Mouse (Mus musculus) adrenal gland, postnatal 36 days (tissue): ENCODE results near the gene Pip4k2c. TPM values are rescaled to one million over a fixed set of nuclear protein-coding genes. Genes with fewer than 3 reads are reported as not detected.
A peak's percentile ranks its signal among the peaks of the same experiment; 100 is the strongest.

Experiments
- DNase-seq, 2 experiments: peaks; one replicate each; pipeline ENCODE4 v3.0.0; 2021; ENCODE audit warnings: mixed read lengths in 1 of 2
- total RNA-seq, 2 experiments: library from RNA; stranded (reverse); gene quantifications; 2 replicates each; pipeline ENCODE4 v1.2.3; 2021

Pip4k2c gene
- total RNA-seq, 2 experiments from 2014 or later, result 39.2 to 48.1 TPM

DNA sequence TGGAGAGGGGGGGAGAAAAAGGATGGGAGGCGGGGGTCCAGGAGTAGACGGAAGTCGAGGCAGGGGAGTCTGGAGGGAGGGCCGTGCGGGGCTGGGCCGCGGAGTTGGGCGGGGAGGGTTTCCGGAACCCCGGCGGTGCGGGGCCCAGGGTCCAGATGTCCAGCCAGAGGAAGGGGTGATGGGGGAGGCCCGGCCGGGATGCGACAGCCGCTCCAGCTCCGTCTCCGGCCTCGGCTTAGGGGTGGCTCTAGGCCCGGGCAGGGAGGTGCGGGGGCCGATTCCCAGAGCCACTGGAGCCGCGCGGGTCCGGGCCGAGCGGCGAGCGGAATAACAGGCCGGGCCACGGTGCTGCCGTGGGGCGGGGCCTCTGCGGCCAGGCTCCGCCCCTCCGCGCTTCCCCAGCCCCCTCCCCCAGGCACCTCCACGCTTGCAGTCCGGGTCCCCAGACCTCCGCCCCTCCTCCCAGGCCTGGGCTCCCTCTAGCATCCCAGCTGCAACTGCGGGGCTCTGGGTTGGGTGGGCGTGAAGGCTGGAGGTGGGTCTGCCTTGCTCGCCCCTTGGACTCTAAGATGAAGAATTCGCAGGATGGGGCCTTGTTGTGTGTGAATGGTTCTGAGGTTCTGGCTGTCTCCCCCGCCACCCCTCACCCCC, 22.8 kb downstream of the Pip4k2c start:
- DNase-seq, result peak; percentile 62 to 82

- no peak for DNase-seq
Measured at GRCm38 (mm10) chr10:127188079-127188453, 23.3 kb downstream of the Pip4k2c start.

DNA sequence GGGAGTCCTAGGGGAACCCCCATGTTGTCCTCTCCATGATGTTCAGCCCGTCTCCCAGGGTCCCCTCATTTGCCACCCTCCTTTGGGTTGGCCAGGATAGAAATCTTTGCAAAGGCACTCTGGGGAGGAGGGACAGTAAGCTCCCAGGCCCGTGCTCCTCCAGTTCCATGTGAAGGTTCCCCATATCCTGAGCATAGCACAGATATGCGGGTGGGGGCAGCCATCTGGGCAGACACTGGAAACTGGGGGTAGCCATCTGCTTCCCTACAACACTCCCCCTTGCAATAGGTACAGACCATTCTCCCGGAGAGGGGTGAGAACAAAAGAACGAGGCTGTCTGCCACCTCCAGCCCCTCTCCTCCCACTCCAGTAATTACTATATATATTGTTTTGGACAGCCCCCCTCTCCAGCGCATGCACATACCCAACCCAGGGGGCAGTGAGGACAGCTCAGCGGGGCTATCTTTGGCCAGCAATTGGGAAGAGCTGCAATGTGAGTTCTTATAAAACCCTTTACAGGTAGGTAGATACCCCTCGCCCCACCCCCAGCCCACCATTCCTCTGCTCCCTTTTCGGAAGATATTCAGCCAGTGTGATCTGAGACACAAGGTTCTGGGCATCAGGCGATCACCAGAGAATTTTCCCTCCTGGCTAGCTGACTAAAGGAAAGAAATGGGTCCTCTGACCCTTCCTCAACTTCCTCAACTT, 23.9 kb downstream of the Pip4k2c start:
- DNase-seq, result no peak

- no peak for DNase-seq
Measured at GRCm38 (mm10) chr10:127186451-127186850, 24.9 kb downstream of the Pip4k2c start.

DNA sequence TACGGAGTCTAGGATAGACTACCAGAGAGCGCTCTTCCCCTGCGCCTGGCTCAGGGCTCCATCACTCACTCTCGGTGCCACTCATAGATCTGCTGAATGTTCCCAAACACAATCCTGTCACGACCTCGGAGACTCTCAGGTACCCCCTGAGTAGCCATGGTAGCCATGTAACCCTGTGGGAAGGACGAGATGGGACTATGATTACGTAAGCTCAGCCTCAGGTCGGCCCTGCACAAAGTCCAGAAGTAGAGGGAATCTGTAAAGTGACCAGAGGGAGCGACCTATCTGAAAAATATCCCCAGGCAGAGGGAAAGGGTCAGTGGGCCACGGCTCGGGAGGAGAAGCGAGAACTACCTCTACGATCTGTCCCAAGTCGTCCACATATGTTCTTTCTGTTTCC, 25.9 kb downstream of the Pip4k2c start:
- DNase-seq, result no peak

DNA sequence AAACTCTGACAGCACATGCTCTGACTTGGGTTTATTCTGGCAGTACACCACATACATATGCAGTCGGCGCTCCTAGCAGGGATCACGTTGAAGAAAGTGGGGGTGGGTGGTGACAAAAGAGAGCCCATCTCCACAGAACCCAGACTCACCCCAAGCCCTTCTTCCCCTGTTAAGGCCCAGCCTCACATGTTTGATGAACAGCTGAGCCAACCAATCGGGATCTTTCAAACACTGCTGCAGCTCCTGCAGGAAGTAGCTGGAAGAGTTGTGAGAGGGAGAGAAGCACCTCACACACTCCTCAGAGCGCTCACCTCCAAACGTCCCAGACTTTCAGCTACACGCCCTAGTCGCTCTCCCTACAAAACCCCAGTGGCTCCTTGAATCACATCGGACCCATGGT, 26.3 kb downstream of the Pip4k2c start:
- DNase-seq, result no peak

DNA sequence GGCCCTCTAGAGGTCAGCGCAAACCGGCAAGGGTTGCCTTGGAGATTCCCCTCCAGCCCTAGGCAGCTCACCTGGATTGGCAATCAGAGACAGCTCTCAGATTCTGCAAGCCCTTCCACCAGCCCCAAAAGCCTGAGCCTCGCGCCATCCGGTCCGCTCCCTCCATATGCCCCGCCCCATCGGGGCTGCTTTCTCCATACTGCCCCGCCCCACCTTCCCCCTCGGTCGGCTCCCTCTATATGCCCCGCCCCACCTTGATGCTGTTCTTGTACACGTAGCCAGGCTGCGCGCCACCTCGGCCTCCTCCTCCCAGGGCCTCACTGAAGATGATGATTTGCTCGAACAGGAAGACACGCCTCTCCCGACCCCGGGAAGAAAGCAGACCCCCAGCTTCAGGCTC, 27.6 kb downstream of the Pip4k2c start:
- no peak for DNase-seq

DNA sequence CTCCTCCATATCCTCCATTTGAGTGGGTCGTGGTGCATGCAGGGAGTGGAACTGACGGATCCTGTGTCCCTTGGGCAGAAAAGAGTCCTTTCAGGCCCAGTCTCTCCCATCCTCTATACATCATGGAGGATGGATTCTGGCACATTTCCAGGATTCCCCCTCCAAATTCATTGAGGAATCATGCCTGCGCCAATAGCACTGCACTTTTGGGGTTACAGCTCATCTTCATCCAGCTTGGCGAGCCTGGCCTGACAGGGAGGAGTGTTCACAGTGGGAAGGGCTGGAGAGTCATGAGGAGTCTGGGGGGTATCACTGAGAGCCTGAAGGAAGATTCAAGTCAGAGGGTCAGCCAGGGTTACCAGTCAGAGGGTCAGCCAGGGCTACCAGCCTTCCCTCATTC, 28.8 kb downstream of the Pip4k2c start:
- DNase-seq, result no peak

DNA sequence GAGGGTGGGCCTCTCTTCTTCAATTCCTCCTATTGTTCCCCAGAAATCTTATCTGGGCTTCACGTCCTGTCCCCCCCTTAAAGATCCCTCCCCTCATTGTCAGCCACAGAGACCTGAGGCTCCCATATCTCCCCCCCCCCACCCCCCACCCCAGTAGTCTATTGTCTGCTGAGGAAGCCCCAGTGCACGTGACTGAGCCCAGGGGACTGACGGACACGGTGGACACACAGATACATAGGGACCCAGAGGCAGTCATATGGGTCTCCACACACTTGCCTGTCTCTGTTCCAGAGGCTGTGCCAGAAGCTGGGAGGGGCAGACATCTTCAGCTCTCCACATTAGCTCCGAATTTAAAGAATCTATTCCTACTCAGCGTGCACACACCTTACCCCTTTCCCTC, 29.8 kb downstream of the Pip4k2c start:
- no peak for DNase-seq

DNA sequence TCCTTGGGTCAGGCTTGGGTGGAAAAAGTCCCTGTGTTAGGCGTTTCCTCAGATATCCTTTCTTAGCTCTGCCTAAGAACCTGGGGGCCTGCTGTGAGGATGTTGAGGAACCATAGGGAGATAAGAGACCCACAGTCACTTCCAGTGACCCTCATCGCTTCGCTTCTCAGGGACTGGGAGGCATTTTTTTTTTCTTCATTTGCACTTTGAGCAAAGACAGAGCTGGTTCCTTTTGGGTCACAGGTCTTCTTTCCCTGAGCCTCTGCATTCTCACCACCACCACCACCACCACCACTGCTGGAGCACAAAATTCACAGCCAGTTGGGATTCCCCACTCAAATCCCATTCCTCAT, 30.7 kb downstream of the Pip4k2c start:
- no peak for DNase-seq

GRCm38 (mm10) chr10:127179871-127180694, 31.3 kb downstream of the Pip4k2c start, which contains the start of gene Slc26a10:
TSS of gene Slc26a10 (minus strand) at chr10:127180645.
- no peak for DNase-seq

- no peak for DNase-seq
Measured at GRCm38 (mm10) chr10:127178286-127179027, 32.9 kb downstream of the Pip4k2c start.

DNA sequence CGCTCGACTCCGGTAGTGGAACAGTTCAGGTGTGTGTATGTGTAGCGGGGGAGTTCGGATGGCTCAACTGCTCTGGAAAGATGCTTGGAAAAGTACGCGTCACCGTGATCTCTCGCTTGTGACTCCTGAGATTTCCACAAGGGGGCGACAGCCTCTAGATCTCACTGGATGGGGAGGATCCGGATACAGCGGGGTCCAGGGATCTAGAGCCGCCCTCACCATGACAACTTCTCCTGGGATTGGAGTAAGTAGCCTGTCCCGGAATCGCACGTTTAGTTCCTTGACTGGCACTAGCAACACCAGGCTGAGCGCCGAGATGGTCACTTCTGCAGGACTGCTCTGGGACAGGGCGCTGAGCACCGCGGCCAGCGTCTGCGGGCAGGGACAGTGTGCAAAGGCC, 33.7 kb downstream of the Pip4k2c start:
- peak; percentile 77 to 82 for DNase-seq

- no peak for DNase-seq
Measured at GRCm38 (mm10) chr10:127177235-127177634, 34.1 kb downstream of the Pip4k2c start.

GRCm38 (mm10) chr10:127176756-127177155, 34.6 kb downstream of the Pip4k2c start:
- no peak for DNase-seq

DNA sequence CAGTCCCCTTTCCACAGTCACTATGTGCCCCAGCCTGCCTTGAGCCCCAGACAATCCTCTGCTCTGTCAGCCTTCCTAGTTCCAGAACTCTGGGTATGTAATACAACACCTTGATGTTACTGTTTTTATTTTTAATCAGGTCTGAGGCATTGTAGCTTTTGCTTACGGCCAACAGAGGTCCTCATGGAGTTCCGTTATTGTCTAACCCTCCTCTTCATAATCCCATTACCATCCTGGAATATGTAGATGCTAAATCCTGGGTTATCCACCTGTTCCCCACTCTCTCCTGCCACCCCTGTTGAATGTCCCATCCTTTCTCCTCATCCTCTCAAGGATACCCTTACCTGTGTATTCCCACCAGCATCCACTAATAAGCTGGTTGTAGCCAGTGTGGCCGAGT, 35.2 kb downstream of the Pip4k2c start:
- no peak for DNase-seq

- no peak for DNase-seq
Measured at GRCm38 (mm10) chr10:127174170-127174569, 37.2 kb downstream of the Pip4k2c start.

GRCm38 (mm10) chr10:127173148-127174065, 38.0 kb downstream of the Pip4k2c start:
- no peak for DNase-seq

GRCm38 (mm10) chr10:127171631-127172200, 39.7 kb downstream of the Pip4k2c start:
- no peak for DNase-seq

GRCm38 (mm10) chr10:127170837-127171272, 40.5 kb downstream of the Pip4k2c start:
- DNase-seq, result peak; percentile 85 to 88

- DNase-seq, result peak; percentile 47 to 51
Measured at GRCm38 (mm10) chr10:127170002-127170401, 41.4 kb downstream of the Pip4k2c start.
